Mouse (Mus musculus) spleen, postnatal 36 days (tissue): ENCODE results near the gene Sp2.

Experiments used
- DNase-seq, 2 experiments: peaks; one replicate each; pipeline ENCODE4 v3.0.0; 2022; ENCODE audit warnings: low spot score in 2 of 2, mixed read lengths in 1 of 2

Gene Sp2

DNA sequence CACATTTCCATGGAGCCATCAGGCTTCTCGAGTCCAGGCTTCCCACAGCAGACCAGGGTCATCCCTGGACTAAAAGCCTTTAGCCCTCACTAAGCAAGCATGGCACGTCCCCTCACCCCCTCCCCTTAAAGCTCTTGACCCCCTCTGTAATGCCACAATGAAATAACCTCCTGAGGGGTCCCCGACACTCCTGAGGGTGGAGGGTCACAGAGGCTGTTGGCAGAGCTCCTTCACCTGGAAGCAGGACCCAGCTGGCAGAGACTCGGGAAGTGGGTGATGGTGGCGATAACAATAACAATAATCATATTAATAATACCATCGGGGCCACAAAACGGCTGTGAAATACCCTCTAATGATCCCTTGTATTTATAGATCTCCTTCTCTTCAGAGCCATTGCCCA lies at the start of gene Sp2:
Sp2 (minus strand) TSS at position 101 of the 400 bp plus-strand sequence.
- DNase-seq, result no peak

DNA sequence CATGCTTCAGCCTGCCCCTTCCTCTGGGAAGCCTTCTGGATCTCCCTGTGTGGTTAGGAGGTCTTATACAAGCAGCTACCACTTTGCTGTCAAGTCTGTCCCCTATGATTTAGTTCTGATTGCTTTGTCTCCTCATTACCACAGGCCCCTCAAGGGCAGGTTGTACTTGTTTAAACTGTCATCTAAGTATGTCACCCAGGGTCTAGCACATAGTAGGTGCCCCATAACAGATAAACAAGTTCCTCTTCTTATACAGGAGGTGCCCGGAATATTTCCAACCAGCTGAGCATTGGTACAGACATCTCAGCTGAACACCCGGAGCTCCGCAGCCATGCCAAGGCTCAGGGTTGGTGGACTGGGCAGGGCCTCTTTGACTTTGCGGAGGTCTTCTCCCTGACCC lies 49.7 kb upstream of the Sp2 start:
- no peak for DNase-seq

DNA sequence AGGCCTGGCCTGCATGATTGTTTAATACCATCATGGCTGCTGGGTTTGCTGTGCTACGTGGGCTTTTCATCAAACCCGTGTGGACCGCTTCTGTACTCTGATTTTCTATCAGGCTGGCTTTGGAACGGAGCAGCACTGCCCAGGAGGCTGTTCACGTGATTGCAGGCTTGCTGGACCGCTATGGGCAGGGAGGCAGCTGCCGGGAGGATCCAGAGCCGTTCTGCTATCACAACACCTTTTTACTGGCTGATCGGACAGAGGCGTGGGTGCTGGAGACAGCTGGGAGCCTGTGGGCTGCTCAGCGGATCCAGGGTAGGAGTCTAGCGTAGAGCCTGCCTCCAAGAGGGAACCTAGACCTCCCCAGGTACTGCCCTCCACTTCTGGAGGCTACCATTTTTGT lies 49.2 kb upstream of the Sp2 start:
- DNase-seq, result no peak

DNA sequence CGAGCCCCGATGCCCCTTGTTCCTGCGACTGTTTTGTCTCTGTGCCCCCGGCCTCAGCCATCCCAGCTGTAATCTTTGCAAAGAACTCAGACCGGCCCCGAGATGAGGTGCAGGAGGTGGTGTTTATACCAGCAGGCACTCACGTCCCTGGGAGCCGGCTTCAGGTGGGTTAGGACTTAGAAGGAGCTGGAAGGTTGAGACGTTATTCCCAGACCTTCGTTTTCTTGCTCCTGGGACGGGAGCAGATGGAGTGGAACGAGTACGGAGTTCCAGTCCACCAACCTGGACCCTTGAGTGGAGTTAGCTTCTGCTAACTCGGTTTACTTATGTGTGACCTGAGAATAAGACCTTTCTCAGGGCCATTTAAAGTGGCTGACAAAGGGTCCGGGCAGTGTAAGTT lies 47.7 kb upstream of the Sp2 start:
- no peak for DNase-seq

DNA sequence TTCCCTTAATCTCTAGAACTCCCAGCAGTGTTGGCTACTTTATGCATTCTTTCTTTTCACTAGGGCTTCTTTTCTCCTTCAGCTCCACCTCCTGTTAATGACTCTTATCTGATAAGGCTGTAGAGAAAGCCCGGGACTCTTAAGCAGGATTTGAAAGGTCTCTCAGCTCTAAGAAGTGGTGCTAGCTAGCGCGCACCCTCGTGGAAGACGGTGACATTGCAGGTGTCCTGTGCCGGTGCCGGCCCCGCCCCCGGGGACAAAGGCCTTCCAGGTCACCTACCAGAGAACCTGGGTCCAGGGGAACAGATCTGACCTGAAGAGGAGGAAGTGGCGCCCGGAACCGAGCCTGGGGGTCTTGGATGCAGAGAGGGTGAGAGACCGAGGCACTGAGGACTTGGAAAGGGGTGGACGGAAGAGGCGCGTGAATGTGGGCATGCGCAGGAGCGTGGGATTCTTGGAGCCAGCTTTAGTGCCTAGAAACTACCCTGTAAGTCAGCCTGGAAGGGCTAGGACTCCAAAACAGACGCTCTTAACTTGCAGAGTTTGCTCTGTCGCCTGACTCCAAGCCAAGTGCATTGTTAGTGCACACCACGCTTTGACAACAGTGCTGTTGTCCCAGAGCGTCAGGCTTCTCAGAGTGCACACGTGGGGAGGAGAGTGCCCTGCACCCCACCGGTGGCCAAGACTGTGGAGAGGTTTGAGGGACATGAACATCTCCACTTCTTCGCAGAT lies 47.1 kb upstream of the Sp2 start, which contains the start of gene Scrn2:
Scrn2 (plus strand) TSS at position 253 of the 732 bp plus-strand sequence.
- DNase-seq, result peak; percentile 71 to 77

DNA sequence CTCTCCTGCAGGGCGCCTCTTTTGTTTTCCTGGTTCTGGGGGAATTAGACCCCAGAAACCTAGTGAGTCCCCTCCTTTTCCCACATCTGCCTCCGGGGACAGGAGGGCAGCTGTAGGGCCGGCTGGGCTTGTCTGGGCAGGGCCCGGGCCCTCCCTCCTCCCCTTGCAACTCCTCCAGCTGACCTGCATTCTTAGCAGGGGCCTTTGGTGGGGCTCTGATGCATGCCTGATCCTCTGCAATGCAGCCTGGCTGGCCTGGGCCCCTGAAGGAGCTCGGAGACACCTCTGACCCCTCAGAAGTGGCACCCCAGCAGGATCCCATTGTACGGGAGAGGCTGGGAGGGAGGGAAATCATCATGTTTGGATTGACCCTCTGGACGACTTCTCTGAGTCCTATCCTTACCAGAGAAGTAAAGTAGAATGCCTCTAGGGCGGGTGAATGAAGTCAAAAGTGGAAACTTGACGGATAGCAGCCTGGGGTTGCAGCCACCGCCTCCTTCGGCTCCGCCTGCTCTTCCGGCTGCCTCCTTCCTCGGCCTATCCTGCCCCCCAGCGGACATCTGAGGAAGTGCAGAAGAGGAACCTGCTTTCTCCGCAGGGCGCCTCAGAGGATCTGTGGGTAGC lies 43.1 kb upstream of the Sp2 start:
- peak; percentile 86 to 88 for DNase-seq

DNA sequence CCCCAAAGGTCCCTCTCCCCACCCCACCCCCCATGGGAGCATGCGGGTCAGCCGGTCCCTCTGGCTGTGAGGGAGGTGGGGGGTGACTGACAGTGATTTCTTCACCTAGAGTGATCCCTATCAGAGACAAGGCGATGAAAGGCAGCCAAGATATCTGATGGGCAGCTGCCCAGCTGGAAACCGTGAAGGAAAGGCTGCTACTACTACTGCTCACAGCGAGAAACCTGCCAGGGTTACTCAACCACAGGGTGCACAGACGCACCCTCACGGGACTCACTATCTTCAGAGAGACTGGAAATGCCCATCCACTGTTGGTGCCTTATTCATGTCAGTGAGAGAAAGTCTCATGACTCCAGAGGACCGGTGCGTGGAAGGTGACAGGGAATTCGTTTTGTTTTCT lies 42.2 kb upstream of the Sp2 start:
- DNase-seq, result no peak

DNA sequence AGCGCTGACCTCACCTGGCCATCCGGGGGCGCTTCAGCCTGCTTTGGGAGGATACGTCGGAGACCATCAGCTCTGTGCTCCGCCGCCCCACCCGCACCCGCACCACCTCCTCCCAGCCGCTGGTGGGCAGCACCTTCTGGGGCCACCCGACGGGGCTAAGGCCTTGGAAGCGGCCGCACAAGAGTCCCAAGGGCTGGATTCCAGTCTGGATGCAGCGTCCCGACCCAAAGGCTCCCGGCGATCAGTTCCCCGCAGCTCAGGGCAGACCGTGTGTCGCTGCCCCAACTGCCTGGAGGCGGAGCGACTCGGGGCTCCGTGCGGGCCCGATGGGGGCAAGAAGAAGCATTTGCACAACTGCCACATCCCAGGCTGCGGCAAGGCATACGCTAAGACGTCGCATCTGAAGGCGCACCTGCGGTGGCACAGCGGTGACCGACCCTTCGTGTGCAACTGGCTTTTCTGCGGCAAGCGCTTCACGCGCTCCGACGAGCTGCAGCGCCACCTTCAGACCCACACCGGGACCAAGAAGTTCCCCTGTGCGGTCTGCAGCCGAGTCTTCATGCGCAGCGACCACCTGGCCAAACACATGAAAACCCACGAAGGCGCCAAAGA lies 39.2 kb upstream of the Sp2 start:
- DNase-seq, result peak; percentile 73

DNA sequence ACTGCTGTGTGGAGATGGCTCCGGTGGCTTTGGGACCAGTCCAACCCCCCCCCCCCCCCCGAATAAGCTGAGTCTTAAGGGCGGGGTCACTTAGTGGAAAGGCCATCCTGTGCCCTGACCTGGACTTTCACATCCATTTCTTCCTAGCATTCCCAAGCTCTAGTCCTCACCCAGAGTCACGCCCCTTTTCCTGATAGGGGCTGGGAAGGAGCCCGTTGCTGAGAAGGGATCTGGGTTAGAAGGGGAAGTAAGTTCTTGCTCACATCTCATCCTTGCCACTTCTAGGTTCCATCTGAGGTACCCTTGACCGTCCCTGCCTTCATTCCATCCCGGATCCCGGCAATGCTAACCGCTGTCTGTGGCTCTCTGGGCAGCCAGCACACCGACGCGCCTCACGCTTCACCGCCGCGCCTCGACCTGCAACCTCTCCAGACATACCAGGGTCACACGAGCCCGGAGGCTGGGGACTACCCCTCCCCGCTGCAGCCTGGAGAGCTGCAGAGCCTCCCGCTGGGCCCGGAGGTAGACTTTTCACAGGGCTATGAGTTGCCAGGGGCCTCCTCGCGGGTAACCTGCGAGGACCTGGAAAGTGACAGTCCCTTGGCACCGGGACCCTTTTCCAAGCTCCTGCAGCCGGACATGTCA lies 38.5 kb upstream of the Sp2 start:
- DNase-seq, result no peak

DNA sequence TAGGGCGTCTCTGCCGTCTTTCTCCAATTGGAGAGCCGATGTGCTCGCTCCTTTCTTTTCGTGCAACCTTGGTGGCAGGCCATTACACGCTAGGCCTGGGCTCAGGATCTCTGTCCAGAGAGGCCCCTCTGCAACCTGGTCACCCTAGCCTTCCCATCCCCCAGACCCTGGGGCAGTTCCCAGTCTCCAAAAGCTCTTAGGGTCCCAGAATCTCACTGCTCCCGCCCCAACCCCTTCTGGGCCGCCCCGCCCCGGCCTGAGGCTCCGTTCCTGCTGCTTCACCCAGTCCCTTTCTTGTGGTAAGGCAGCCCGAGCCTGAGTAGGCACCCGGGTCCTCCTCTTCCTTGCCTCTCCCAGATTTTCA lies 36.6 kb upstream of the Sp2 start:
- no peak for DNase-seq

DNA sequence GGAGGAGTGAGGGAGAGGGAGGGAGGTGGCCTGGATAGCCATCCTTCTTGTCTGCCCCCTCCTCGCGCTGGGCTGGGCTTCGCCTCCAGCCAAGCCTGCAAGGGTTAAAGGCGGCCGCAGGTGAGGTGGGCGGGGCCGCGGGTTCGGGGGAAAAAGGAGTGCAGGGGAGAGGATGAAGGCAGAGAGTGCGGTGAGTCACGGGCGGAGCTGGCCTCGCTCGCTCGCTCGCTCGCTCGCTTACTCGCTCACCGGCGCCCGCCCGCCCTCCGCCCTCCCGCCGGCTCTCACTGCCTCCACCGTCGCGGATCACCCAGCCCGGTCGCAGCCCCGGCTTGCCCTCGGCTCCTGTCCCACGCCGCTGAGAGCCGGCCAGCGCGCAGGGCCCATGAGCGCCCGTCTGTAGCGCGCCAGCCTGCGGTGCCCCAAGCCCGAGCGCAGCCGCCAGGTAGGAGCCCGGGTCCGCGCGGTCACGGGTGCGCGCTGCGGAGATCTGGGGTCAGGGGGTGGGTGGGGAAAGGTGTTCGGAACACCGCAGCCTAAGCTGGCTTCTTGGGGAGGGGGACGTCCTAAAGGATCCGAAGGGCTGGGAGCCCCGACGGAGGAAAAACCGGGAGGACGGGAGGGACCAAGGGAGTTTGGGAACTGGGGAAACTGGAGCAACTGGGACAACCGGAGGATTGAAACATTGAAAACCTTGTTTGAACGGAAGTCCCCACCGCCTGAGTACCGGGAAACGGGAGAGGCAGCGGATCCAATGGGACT lies 36.0 kb upstream of the Sp2 start:
- DNase-seq, result peak in 1 of 2 experiments; percentile 21

DNA sequence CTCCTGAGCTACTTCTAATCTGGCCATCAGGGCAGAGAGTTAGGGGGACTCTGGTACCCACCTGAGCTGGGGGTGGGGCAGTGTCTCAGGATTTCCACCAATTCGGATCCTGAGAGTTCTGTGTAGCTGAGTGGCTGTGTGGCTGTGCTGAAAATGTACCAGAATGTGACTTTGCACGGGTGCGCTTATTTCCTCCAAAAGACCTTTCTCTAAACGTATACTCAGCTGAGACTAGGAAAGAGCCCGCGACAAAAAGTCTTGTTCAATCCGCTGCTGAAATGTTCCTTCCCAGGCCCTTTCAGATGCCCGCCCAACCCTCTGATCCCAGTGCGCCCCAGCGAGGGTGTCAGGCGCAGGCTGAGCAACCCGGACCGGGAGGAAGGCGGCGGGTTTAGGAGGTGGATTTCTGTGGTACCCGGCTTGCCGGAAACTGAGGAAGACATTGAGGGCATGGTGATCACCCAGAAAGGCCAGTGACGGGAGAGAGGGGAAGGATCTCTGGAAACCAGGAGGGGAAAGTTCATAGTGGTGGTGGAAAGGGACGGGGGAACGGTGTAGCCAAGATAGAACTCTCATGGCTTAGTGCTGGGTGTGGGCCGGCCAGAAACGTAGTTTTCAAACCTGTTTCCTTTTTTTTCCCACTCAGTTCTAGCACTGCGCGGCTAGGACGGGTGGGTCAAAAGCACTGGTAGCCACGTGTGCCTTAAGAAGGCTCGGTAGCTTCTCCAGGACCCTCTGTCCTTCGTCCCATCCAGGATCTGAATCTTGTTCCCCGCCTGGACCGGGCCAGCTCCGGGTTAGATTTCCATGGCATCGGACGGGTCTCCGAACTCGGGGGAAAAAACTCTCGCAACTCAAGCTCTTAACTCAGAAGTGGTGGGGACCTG lies 35.2 kb upstream of the Sp2 start:
- no peak for DNase-seq

DNA sequence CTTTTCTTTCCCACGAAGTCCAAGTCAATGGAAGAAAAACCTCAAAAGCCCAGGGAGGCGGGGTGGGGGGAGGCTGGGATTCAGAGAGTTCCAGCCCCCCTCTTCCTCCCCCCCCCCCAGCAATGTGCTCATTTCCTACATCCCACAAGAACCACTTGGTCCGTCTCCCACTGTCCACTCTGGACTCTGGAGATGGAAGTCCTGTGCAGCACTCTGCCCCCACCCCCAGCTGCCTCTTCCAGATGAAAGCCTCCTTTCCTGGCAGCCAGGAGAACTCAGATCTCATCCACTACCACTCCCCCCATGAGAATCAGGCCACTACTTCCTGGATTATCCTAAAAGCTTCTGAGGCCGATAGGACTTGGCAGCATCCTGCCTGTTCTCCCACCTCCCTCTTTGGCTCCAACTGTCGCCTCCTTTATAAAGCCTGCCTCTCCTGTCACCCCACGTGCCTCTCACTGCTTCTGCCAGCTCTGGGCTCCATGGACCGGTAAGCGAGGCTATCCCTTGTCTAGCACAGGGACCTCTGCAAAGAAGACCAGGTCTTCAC lies 30.4 kb upstream of the Sp2 start, which contains the start of gene Sp6:
Sp6 (plus strand) TSS at position 274 of the 550 bp plus-strand sequence.
- DNase-seq, result no peak

DNA sequence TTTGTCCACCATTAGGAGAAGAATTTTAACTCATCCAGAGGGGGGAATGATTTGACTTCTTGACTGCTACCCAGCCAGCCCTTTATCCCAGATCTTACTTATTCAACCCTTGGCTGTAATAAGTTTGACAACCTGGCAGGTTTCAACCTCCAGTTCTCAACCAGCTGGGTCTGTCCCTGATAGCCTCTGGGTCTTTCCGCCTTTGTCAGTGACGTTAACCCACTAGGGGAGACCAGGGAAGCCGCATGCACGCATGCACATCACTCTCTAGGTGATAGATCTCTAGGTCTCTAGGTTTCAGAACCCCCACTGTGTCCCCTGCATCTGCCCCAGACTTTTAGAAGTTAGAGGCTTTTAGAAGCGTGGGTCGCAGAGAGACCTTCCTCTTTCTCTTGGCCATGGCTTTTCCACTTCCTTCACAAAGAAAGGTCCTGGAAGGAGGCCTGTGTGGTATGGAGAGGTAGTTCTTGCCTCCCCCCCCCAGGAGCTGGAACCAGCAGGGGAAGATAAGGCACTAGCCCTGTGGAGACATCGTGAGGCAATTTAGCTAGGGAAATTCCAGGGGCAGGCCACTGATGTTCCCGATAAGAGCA lies 26.5 kb upstream of the Sp2 start:
- no peak for DNase-seq

DNA sequence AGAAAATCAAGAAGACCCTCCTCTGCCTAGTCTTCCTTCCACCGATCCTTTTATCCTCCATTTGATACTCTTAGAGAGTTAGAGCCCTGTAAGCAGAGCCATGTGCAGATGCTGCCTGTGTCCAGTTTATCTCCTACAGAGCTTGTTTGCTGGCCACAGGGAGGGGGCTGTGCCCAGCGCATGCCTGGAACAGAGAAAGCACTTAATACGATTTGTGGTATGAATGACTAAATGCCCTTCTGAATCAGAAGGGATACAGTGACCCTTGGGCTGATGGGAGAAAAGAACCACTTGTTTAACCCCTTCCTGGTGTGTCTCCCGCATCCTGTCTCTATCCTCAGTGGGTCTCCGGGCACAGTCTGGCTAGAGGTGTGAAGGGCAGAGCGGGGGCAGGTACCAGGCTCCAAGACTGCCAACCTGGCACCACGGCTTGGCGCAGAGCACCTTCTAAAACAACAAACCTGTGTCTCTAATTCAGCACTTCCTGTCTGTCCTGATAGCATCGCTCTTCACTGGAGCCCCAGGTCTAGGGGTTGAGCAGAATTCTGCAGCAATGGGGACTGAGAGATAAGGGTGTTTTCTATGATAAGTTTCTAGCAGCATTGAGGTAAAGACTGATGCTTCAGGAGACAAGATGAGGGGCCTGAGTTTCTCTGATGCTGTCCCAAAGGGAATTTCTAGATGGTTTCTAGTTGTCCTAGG lies 24.5 kb upstream of the Sp2 start:
- no peak for DNase-seq

DNA sequence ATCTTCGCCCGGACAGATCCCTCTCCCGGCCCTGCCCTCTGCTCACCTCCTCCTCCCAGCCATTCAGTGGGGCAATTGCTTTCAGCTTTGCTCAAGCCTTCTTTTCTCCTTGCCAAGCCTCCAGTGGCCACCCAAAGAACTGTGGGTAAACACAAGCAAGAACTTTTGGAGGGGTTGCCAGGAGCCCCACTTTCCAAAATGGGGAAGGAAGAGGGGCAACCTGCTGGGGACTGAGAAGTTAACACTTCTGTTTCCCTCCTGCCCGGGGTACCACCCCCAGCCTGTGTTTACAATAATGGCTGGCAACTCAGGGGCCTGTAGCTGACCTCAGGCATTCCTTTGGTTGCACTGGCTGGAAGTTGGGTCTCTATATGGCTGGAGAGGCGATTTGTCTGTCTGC lies 20.4 kb upstream of the Sp2 start:
- no peak for DNase-seq

DNA sequence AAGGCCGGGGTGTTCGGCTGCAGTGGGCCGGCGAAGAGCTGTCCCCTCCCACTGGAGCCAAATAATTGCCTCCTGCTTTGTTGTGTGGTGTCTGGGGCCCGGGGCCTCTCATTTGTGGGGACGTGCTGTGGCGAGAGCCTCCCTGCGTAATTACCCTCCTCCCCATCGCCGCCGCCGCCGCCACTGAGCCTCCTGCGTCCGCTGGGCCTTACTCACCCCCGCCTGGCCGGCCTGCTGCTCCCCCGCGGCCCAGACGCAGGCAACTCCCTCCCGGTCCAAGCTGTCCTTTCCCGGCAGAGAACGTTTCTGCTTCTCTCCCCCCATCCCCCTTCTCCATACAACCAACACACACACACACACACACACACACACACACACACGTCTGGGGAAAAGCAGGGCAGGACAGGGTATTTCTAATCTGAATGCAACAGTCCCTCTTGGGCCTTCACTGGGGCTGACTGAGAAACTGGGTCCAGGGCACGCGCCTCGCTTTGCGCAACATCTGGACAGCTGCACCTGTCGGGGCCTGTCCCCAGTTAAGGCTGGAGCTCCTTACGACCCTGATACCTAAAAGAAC lies 14.7 kb upstream of the Sp2 start:
- no peak for DNase-seq

DNA sequence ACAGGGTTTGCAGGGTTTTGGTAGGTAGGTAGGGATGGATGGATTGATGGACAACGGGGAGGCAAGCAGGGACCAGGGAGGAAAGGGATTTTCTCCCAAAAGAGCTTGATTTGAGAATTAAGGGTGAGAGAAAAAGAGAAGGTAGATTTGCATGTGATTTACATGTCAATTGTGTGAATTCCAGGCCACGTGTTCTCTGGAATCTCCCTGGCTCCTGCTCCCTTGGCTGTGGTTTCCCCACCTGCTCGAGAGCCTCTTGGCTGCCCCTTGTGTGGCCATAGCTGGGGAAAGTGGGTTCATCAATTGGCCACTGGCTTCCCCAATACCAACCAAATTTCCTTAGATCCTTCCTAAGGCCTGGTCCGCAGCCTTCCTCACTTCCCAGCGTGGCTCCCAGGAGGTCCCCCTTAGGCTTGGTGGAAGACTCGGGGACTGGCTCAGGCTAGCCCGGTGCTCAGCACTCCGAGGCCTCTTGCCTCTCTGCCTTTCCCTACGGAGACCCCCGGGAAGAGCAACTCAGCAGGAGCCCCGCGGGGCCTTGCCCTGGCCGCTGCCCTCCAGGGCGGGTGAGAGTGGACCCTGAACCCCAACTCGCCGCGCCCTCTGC lies 14.1 kb upstream of the Sp2 start:
- DNase-seq, result no peak
